Mouse (Mus musculus) midbrain, embryonic 16.5 days (tissue): ENCODE data around the gene Dand5. TPM values are rescaled to one million over a fixed set of nuclear protein-coding genes. Genes with fewer than 3 reads are reported as not detected.
A peak's percentile ranks its signal among the peaks of the same experiment; 100 is the strongest.

ENCODE experiments used
- ATAC-seq: fragments of 200-750 bp; cut with Nextera tagmentation; 2 replicates; pipeline ENCODE4 v1.8.0; 2017; ENCODE audit warnings: moderate TSS enrichment
- H3K27ac ChIP-seq: fragments of 300-500 bp; sonication (generic); 2 replicates; pipeline ENCODE4 v1.5.1; 2014; ENCODE audit warnings: mild to moderate bottlenecking, low read length, mixed read lengths
- H3K27me3 ChIP-seq: fragments of 300-500 bp; sonication (generic); 2 replicates; pipeline ENCODE4 v1.6.1; 2014; ENCODE audit warnings: low read depth, low read length, mixed read lengths; ENCODE audit not compliant: control insufficient read depth, insufficient read depth
- H3K36me3 ChIP-seq: fragments of 300-500 bp; sonication (generic); 2 replicates; pipeline ENCODE4 v1.6.1; 2014; ENCODE audit warnings: mild to moderate bottlenecking, low read length, moderate library complexity, mixed read lengths; ENCODE audit not compliant: control insufficient read depth, insufficient read depth
- H3K4me1 ChIP-seq: fragments of 300-500 bp; sonication (generic); 2 replicates; pipeline ENCODE4 v1.6.1; 2014; ENCODE audit warnings: mild to moderate bottlenecking, low read length, mixed read lengths; ENCODE audit not compliant: control insufficient read depth, insufficient read depth
- H3K4me2 ChIP-seq: fragments of 300-500 bp; sonication (generic); 2 replicates; pipeline ENCODE4 v1.6.1; 2014; ENCODE audit warnings: mild to moderate bottlenecking, low read length, mixed read lengths
- H3K4me3 ChIP-seq: fragments of 300-500 bp; sonication (generic); 2 replicates; pipeline ENCODE4 v1.5.1; 2014; ENCODE audit warnings: low read depth, mild to moderate bottlenecking, low read length, moderate library complexity, mixed read lengths
- H3K9ac ChIP-seq: fragments of 300-500 bp; sonication (generic); 2 replicates; pipeline ENCODE4 v1.6.1; 2014; ENCODE audit warnings: low read depth, low read length, mixed read lengths
- H3K9me3 ChIP-seq: fragments of 300-500 bp; sonication (generic); replicated peaks from 2 replicates; pipeline ENCODE4 v1.6.1; 2014; ENCODE audit warnings: mild to moderate bottlenecking, low read length, mixed read lengths; ENCODE audit not compliant: control insufficient read depth, poor library complexity, severe bottlenecking
- WGBS: fragments of 180-500 bp; shearing (Covaris S2); extraction: QIAGEN DNeasy Blood & Tissue Kit; methylation state at CpG from one replicate; pipeline ENCODE4 v1.1.7; 2014; 5-methylcytosine and 5-hydroxymethylcytosine counted together
- polyA plus RNA-seq: library from polyadenylated mRNA; unstranded; fragments of >200 nt; fragmentation: Nextera tagmentation; extraction: Ambion mirVana; gene quantifications from 2 replicates; pipeline ENCODE4 v1.2.1, GENCODE M21; 2015

Dand5 gene
- polyA plus RNA-seq, 1 experiment from 2014 or later, result 12.4 TPM

DNA sequence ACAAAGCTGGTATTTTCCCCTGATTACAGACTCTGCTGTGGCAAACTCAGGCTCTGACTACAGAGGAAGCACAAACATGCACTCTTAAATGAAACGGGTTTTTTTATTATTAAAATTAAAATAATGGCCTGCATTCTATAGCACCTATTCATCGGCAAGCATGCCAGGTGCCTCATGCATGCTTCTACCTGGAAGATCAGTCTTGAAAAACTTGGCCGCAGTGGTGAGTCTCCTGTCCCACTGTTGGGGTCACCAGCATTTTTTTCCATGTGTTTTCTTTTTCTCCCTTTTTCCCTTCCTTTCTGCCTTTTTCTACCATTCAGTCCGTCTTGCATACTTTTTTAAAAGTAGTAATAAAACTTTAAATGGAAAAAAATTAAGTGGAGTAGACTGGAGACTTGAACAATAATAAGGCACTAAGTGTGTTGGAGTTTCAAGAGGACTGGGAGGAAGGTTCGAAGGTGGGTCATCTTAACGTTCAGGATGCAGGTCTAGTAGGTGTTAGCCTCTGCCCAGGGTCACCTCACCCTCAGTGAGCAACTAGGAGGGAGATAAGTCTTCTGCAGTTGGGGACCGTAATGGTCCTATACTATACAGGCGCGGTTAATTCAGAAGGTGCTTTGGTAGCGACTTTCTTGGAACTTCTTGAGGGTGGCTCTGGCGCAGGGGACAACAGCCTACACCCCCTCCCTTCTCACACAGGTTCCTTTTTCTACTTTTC lies 39.3 kb downstream of the Dand5 start:
- 0 out of 2 replicates have a peak overlapping the region, but pooled peaks have one; percentile 10 for H3K27ac ChIP-seq
- no peak overlapping the region for H3K4me2 ChIP-seq
- no peaks in the 10 kb centered on the region for H3K9me3 ChIP-seq
- peaks cover 61% of the 10 kb centered on the region for H3K27me3 ChIP-seq
- H3K4me3 ChIP-seq, result no peak overlapping the region
- no peak for ATAC-seq
- H3K9ac ChIP-seq, result no peak overlapping the region
- WGBS, result 11% methylated on average over 11 of the region's 11 CpGs
- H3K4me1 ChIP-seq, result peaks cover 5% of the 10 kb centered on the region; the same call in 1 of the 2 replicates
- H3K36me3 ChIP-seq, result no peaks in the 10 kb centered on the region

GRCm38 (mm10) chr8:84782680-84783079 lies 39.9 kb downstream of the Dand5 start:
- Histone ChIP-seq H3K27me3 (peaks cover 61% of the 10 kb centered on the region), H3K9ac (no peak overlapping the region), H3K27ac (0 out of 2 replicates have a peak overlapping the region, but pooled peaks have one; percentile 10), H3K4me1 (peaks cover 5% of the 10 kb centered on the region; the same call in 1 of the 2 replicates), H3K36me3 (no peaks in the 10 kb centered on the region), H3K4me3 (no peak overlapping the region), H3K4me2 (no peak overlapping the region), H3K9me3 (no peaks in the 10 kb centered on the region)
- WGBS, result 19% methylated on average over 10 of the region's 10 CpGs
- ATAC-seq, result no peak

DNA sequence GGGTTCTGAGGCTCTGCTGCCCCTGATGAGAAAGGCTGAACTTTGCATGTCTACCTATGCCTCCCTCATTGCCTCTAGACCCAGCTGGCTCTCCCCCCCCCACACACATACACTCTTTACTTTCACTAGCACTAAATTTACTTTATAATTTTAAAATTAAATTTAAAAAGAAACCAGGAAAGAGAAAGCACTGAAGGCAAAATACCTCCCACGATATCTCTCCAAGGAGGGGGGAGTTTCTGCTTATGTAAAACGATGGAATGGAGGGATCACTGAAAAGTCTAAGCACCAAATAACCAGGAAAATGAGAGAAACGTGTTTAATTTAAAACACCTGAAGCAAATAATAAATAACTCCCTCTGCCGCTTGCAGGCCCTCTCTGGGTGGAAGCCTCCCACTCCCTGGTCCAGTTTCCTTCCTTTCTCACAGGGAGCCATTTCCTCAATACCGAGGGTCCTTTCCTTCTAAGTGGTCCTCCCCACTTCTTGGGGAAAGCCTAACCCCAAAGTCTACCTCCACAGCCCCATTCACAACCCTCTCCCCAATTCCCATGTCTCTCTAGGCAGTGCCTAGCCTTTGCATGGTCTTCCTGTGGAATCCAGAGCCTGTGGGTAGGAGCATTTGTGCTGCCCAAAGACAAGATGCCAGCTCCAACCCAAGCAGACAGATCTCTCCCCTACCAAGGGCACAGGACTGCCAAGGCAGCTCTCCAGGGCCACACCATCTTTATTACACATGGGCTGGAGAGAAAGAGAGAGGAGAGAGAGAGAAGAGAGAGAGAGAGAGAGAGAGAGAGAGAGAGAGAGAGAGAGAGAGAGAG lies 40.7 kb downstream of the Dand5 start:
- no peak overlapping the region for H3K9ac ChIP-seq
- no peak overlapping the region for H3K4me3 ChIP-seq
- H3K27ac ChIP-seq, result no peak overlapping the region
- H3K27me3 ChIP-seq, result peaks cover 60% of the 10 kb centered on the region
- 21% methylated on average over 5 of the region's 5 CpGs for WGBS
- H3K9me3 ChIP-seq, result no peaks in the 10 kb centered on the region
- peaks cover 5% of the 10 kb centered on the region; the same call in 1 of the 2 replicates for H3K4me1 ChIP-seq
- H3K4me2 ChIP-seq, result no peak overlapping the region
- no peak for ATAC-seq
- no peaks in the 10 kb centered on the region for H3K36me3 ChIP-seq

GRCm38 (mm10) chr8:84780949-84781680 lies 41.5 kb downstream of the Dand5 start:
- no peak overlapping the region for H3K9ac ChIP-seq
- peaks cover 62% of the 10 kb centered on the region for H3K27me3 ChIP-seq
- no peaks in the 10 kb centered on the region for H3K36me3 ChIP-seq
- no peak overlapping the region for H3K27ac ChIP-seq
- H3K4me1 ChIP-seq, result no peaks in the 10 kb centered on the region; the same call in 1 of the 2 replicates
- no peak overlapping the region for H3K4me2 ChIP-seq
- 31% methylated on average over 6 of the region's 6 CpGs for WGBS
- no peak for ATAC-seq
- no peak overlapping the region for H3K4me3 ChIP-seq
- no peaks in the 10 kb centered on the region for H3K9me3 ChIP-seq

DNA sequence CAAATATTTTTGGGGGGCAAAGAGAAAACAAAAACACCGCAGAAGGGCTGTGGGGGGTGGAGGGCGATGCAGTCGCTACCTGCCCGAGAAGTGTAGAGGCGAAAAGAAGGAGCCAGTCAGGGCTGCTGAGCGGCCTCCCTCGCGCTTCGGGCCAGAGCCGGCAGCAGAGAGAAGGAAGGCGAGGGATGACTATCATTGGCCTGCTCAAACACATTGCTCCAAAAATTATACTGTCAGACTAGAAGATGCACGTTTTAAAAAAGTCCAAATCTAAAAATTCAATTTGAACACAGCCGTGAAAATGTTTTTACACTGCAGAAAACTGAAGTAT lies 42.4 kb downstream of the Dand5 start:
- no peak for ATAC-seq
- 7% methylated on average over 13 of the region's 13 CpGs for WGBS
- Histone ChIP-seq H3K9me3 (no peaks in the 10 kb centered on the region), H3K4me1 (peaks cover 9% of the 10 kb centered on the region; the same call in 1 of the 2 replicates), H3K27me3 (peaks cover 66% of the 10 kb centered on the region), H3K36me3 (no peaks in the 10 kb centered on the region), H3K9ac (no peak overlapping the region), H3K4me3 (no peak overlapping the region), H3K27ac (peak overlapping the region; percentile 77), H3K4me2 (peak overlapping the region; percentile 19; the same call in 1 of the 2 replicates)

DNA sequence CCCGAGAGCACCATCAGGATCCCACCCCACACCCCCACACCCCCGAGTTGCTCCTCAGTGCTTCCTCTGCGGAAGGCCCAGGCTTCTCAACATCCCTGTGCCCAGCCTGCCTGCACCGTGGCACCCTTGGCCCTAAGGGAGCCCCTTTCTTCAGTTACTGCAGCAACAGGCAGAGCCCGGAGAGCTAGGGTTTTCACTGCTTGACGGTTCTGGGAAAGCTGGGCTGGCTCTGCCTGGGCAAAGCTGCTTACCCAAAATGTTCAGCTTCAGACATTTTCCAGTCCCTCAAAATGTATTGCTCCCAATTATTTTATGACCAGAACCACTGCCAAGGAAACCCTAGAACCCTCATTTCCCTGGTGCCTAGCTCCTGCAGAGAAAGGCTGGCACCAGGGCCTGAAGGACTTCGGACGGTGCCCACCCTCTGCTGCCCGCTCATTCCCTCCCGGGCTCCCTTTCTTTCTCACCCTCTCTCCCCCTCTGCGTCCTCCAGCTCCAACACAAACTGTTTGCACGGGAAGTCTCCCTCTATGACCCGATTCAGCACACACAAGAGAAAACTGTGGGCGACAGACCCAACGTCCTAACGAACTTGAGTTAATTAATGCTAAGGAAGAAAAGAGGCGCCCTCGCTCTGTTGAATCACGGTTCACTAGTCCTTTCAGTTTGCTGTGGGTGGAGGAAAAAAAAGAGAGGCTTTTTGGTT lies 43.0 kb downstream of the Dand5 start:
- Histone ChIP-seq H3K4me1 (peaks cover 14% of the 10 kb centered on the region), H3K27me3 (peaks cover 69% of the 10 kb centered on the region), H3K9ac (peak overlapping the region; percentile 36; the same call in 1 of the 2 replicates)

DNA sequence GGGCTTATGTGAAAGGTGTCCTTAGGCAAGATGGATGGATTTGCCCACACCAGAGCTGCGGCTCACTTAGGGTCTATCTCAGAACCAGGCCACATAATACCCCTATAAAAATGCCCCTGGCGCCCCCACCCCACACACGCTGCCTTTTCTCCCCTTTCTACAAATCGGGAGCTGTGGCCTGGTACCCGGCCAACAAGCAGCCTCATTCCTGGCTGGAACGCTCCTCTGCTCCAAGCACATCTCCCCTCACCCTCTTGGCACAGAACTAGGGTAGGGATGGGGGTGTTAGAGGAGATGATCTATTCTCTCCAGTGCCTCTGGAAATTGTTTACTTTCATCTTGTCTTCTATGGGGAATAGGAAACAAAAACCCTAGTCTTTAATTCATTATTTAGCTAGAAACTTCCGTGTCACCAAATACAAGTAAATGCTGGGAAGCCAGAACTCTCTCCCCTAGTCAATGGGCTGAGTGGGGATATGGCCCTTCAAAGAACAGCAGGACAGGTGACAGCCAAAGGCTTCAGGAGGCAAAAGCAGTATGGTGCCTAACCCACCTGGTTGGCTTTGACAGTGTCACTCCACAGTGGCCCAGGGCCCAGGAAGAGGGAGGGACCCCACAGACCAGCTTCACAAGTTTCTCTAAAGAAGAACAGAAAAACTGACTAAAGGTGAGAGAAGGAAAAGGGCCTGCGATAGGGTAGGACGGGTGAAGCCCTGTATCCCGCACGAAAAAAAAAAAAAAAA lies 43.8 kb downstream of the Dand5 start:
- Histone ChIP-seq H3K9ac (0 out of 2 replicates have a peak overlapping the region, but pooled peaks have one; percentile 38), H3K27me3 (peaks cover 69% of the 10 kb centered on the region), H3K4me1 (peaks cover 19% of the 10 kb centered on the region), H3K36me3 (no peaks in the 10 kb centered on the region), H3K27ac (peak overlapping the region; percentile 77), H3K4me2 (peak overlapping the region; percentile 19; the same call in 1 of the 2 replicates), H3K9me3 (no peaks in the 10 kb centered on the region), H3K4me3 (no peak overlapping the region)
- 12% methylated on average over 11 of the region's 11 CpGs for WGBS
- no peak for ATAC-seq

More for the DNA sequence above, 43.0 kb downstream of the Dand5 start:
- peak overlapping the region; percentile 77 for H3K27ac ChIP-seq
- H3K4me2 ChIP-seq, result peak overlapping the region; percentile 19; the same call in 1 of the 2 replicates
- ATAC-seq, result peak; percentile 56; the same call in 1 of the 2 replicates
- 10% methylated on average over 19 of the region's 19 CpGs for WGBS
- H3K9me3 ChIP-seq, result no peaks in the 10 kb centered on the region
- no peak overlapping the region for H3K4me3 ChIP-seq
- no peaks in the 10 kb centered on the region for H3K36me3 ChIP-seq
